Mouse (Mus musculus) thymus, adult 2 months (tissue): ENCODE data around the gene Vti1a.

Source experiments
- CTCF ChIP-seq: fragments of 200-500 bp; IDR thresholded peaks from 2 replicates; pipeline ENCODE4 v1.5.1; 2012; ENCODE audit warnings: mild to moderate bottlenecking, control low read depth, low read length, moderate library complexity, borderline replicate concordance; ENCODE audit not compliant: control insufficient read depth, poor library complexity, insufficient read depth; ENCODE audit errors: extremely low read depth
- POLR2A ChIP-seq: fragments of 200-500 bp; IDR thresholded peaks from 2 replicates; pipeline ENCODE4 v1.6.1; 2012; ENCODE audit warnings: mild to moderate bottlenecking, low read length, control low read depth, moderate library complexity; ENCODE audit not compliant: control insufficient read depth, poor library complexity, insufficient read depth; ENCODE audit errors: extremely low read depth

DNA sequence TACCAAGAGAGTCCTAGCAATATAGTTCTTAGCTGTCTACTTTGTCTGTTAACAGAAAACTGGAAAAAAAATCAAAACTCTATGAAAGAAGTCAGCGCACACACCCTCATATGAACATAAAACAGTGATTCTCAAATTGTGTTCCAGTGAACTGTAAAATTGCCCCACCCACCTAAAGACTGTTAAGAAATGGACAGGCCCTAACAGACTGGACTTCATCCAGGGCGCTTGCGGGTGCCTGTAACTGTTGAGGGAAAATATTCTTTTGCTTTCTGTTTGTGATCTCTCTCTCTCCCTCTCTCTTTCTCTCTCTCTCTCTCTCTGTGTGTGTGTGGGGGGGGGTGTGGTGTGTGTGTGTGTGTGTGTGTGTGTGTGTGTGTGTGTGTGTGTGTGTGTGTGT is 216.6 kb downstream of the Vti1a start:
- TF ChIP-seq CTCF, result no peak
- TF ChIP-seq POLR2A, result no peak
